Mouse (Mus musculus): Measurements from ENCODE around the gene Tctn1. TPM values are rescaled to one million over a fixed set of nuclear protein-coding genes. Genes with fewer than 3 reads are reported as not detected.

Tctn1 gene
- polyA plus RNA-seq, 1 experiment from 2014 or later, result 6.2 TPM

- H3K36me3 ChIP-seq (ENCODE audit: control insufficient read depth, insufficient read depth, low read length), result peaks cover 7% of the 10 kb centered on the region
- no peak for ATAC-seq (ENCODE audit: low FRiP score, low TSS enrichment)
- no peak overlapping the region for H3K9ac ChIP-seq (replicated peaks; ENCODE audit: low read length)
- no peak for DNase-seq
- H3K4me2 ChIP-seq (ENCODE audit: low read length), result no peak overlapping the region
- H3K4me3 ChIP-seq (replicated peaks; ENCODE audit: low read depth, low read length), result no peak overlapping the region
- no peaks in the 10 kb centered on the region for H3K27me3 ChIP-seq (ENCODE audit: control insufficient read depth, insufficient read depth, low read length)
- WGBS, result 92% methylated on average over 7 of the region's 7 CpGs
- no peak overlapping the region for H3K27ac ChIP-seq (replicated peaks; ENCODE audit: low read depth, low read length)
- H3K4me1 ChIP-seq (ENCODE audit: control insufficient read depth, insufficient read depth, low read length), result 0 out of 2 replicates have a peak, but pooled peaks cover 4% of the 10 kb centered on the region
- no peaks in the 10 kb centered on the region for H3K9me3 ChIP-seq (ENCODE audit: control insufficient read depth, low read length)
Measured at GRCm38 (mm10) chr5:122303937-122304336, 39.7 kb upstream of the Tctn1 start.

- 73% methylated on average over 17 of the region's 17 CpGs for WGBS
- Histone ChIP-seq H3K4me2 (ENCODE audit: low read length) (no peak overlapping the region), H3K36me3 (ENCODE audit: control insufficient read depth, insufficient read depth, low read length) (no peaks in the 10 kb centered on the region), H3K27me3 (ENCODE audit: control insufficient read depth, insufficient read depth, low read length) (no peaks in the 10 kb centered on the region), H3K4me3 (replicated peaks; ENCODE audit: low read depth, low read length) (no peak overlapping the region), H3K9me3 (ENCODE audit: control insufficient read depth, low read length) (no peaks in the 10 kb centered on the region), H3K4me1 (ENCODE audit: control insufficient read depth, insufficient read depth, low read length) (0 out of 2 replicates have a peak, but pooled peaks cover 4% of the 10 kb centered on the region), H3K9ac (replicated peaks; ENCODE audit: low read length) (no peak overlapping the region), H3K27ac (replicated peaks; ENCODE audit: low read depth, low read length) (0 out of 2 replicates have a peak overlapping the region, but pooled peaks have one; percentile 3)
- no peak for ATAC-seq (ENCODE audit: low FRiP score, low TSS enrichment)
- DNase-seq, result no peak
Measured at GRCm38 (mm10) chr5:122302810-122303745, 38.8 kb upstream of the Tctn1 start.

- Histone ChIP-seq H3K4me3 (replicated peaks; ENCODE audit: low read depth, low read length) (no peak overlapping the region), H3K27ac (replicated peaks; ENCODE audit: low read depth, low read length) (no peak overlapping the region), H3K27me3 (ENCODE audit: control insufficient read depth, insufficient read depth, low read length) (no peaks in the 10 kb centered on the region), H3K4me1 (ENCODE audit: control insufficient read depth, insufficient read depth, low read length) (peaks cover 8% of the 10 kb centered on the region; the same call in 1 of the 2 replicates), H3K9me3 (ENCODE audit: control insufficient read depth, low read length) (no peaks in the 10 kb centered on the region), H3K36me3 (ENCODE audit: control insufficient read depth, insufficient read depth, low read length) (no peaks in the 10 kb centered on the region), H3K9ac (replicated peaks; ENCODE audit: low read length) (no peak overlapping the region), H3K4me2 (ENCODE audit: low read length) (no peak overlapping the region)
- 88% methylated on average over 6 of the region's 6 CpGs for WGBS
- ATAC-seq (ENCODE audit: low FRiP score, low TSS enrichment) (no peak), DNase-seq (no peak)
Measured at GRCm38 (mm10) chr5:122300071-122300518, 35.8 kb upstream of the Tctn1 start.

GRCm38 (mm10) chr5:122295113-122295935 is 31.1 kb upstream of the Tctn1 start:
- Histone ChIP-seq H3K27me3 (ENCODE audit: control insufficient read depth, insufficient read depth, low read length) (no peaks in the 10 kb centered on the region), H3K4me1 (ENCODE audit: control insufficient read depth, insufficient read depth, low read length) (peaks cover 25% of the 10 kb centered on the region), H3K9me3 (ENCODE audit: control insufficient read depth, low read length) (no peaks in the 10 kb centered on the region), H3K27ac (replicated peaks; ENCODE audit: low read depth, low read length) (peak overlapping the region; percentile 41; the same call in 1 of the 2 replicates), H3K36me3 (ENCODE audit: control insufficient read depth, insufficient read depth, low read length) (no peaks in the 10 kb centered on the region), H3K4me3 (replicated peaks; ENCODE audit: low read depth, low read length) (no peak overlapping the region), H3K9ac (replicated peaks; ENCODE audit: low read length) (no peak overlapping the region; the same call in 1 of the 2 replicates), H3K4me2 (ENCODE audit: low read length) (no peak overlapping the region)
- ATAC-seq (ENCODE audit: low FRiP score, low TSS enrichment) (no peak), DNase-seq (no peak)
- 69% methylated on average over 14 of the region's 14 CpGs for WGBS

- Histone ChIP-seq H3K36me3 (ENCODE audit: control insufficient read depth, insufficient read depth, low read length) (no peaks in the 10 kb centered on the region), H3K27ac (replicated peaks; ENCODE audit: low read depth, low read length) (peak overlapping the region; percentile 28), H3K4me1 (ENCODE audit: control insufficient read depth, insufficient read depth, low read length) (peaks cover 25% of the 10 kb centered on the region), H3K9ac (replicated peaks; ENCODE audit: low read length) (no peak overlapping the region), H3K4me2 (ENCODE audit: low read length) (no peak overlapping the region), H3K4me3 (replicated peaks; ENCODE audit: low read depth, low read length) (no peak overlapping the region), H3K9me3 (ENCODE audit: control insufficient read depth, low read length) (no peaks in the 10 kb centered on the region; the same call in 1 of the 2 replicates), H3K27me3 (ENCODE audit: control insufficient read depth, insufficient read depth, low read length) (no peaks in the 10 kb centered on the region)
- DNase-seq, result no peak
- no peak for ATAC-seq (ENCODE audit: low FRiP score, low TSS enrichment)
- 34% methylated on average over 3 of the region's 3 CpGs for WGBS
Measured at GRCm38 (mm10) chr5:122294219-122294735, 30.0 kb upstream of the Tctn1 start.

GRCm38 (mm10) chr5:122293131-122293530 is 28.9 kb upstream of the Tctn1 start:
- no peak overlapping the region for H3K27ac ChIP-seq (replicated peaks; ENCODE audit: low read depth, low read length)
- no peak overlapping the region for H3K4me3 ChIP-seq (replicated peaks; ENCODE audit: low read depth, low read length)
- DNase-seq (no peak), ATAC-seq (ENCODE audit: low FRiP score, low TSS enrichment) (no peak)
- no peak overlapping the region for H3K9ac ChIP-seq (replicated peaks; ENCODE audit: low read length)
- peaks cover 25% of the 10 kb centered on the region for H3K4me1 ChIP-seq (ENCODE audit: control insufficient read depth, insufficient read depth, low read length)
- H3K9me3 ChIP-seq (ENCODE audit: control insufficient read depth, low read length), result no peaks in the 10 kb centered on the region; the same call in 1 of the 2 replicates
- WGBS, result 87% methylated on average over 6 of the region's 6 CpGs
- no peaks in the 10 kb centered on the region for H3K36me3 ChIP-seq (ENCODE audit: control insufficient read depth, insufficient read depth, low read length)
- no peaks in the 10 kb centered on the region for H3K27me3 ChIP-seq (ENCODE audit: control insufficient read depth, insufficient read depth, low read length)
- no peak overlapping the region for H3K4me2 ChIP-seq (ENCODE audit: low read length)

DNA sequence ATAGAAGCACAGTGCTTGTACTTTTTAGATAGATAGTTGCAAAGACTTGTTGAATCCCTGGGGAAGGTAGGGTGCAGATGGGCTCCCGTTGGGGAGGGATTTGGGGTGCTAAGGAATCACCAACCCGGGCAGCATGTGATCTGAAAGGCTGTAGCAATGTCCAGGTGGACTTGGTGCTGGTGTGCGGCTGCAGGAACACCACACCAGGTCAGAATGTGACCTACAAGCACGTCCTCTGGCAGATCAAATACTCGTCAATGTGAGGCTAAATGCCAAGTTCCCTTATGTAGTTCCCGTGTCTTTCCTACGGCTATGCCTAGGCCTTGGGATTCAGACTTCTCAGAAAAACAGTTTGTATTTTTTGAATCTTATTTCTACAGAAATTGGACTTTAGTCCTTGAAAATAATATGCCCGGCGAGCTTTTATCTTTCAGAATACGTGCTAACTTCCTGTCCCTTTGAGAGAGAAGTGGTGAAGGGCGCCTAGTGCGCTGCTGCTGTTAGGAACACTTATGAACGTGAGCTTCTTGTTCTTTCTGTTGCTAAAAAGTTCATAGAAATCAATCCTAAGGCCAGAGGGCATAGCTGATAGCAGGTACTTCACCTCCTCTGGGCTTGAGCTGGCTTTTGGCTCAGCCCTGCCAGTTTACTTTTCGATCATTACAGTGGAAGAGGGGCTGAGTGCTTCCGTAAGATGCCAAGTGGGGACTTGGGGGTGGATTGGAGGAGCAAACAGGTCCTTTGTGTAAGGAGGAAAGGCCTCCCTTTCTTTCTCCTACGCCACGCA is 27.5 kb upstream of the Tctn1 start:
- DNase-seq, result no peak
- Histone ChIP-seq H3K27me3 (ENCODE audit: control insufficient read depth, insufficient read depth, low read length) (no peaks in the 10 kb centered on the region), H3K27ac (replicated peaks; ENCODE audit: low read depth, low read length) (no peak overlapping the region), H3K4me1 (ENCODE audit: control insufficient read depth, insufficient read depth, low read length) (peaks cover 28% of the 10 kb centered on the region), H3K4me2 (ENCODE audit: low read length) (no peak overlapping the region), H3K9ac (replicated peaks; ENCODE audit: low read length) (no peak overlapping the region), H3K9me3 (ENCODE audit: control insufficient read depth, low read length) (no peaks in the 10 kb centered on the region; the same call in 1 of the 2 replicates), H3K36me3 (ENCODE audit: control insufficient read depth, insufficient read depth, low read length) (no peaks in the 10 kb centered on the region), H3K4me3 (replicated peaks; ENCODE audit: low read depth, low read length) (no peak overlapping the region)
- 77% methylated on average over 17 of the region's 17 CpGs for WGBS
- no peak for ATAC-seq (ENCODE audit: low FRiP score, low TSS enrichment)

DNA sequence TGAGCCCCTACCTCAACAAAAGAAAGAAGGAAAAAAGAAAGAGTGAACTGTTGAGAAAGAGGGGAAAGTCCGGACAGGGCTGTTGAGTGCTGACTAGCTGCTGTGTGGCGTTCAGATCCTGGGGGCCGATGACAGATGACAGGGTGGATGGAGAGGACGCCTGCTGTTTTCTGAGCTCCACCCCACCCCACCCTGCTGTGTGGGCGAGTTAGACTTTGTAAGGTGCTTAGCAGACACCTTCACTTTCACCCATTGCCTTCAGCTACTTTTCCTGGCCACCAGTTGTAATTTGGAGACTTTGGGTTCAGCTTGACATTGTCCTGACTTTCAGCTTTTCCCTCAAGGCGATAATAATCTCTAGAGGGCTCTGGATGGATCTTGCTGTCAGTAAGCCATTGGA is 26.9 kb upstream of the Tctn1 start:
- H3K4me2 ChIP-seq (ENCODE audit: low read length), result no peak overlapping the region
- DNase-seq, result no peak
- WGBS, result 67% methylated on average over 6 of the region's 6 CpGs
- H3K4me1 ChIP-seq (ENCODE audit: control insufficient read depth, insufficient read depth, low read length), result peaks cover 31% of the 10 kb centered on the region
- no peak for ATAC-seq (ENCODE audit: low FRiP score, low TSS enrichment)
- H3K4me3 ChIP-seq (replicated peaks; ENCODE audit: low read depth, low read length), result no peak overlapping the region
- H3K9me3 ChIP-seq (ENCODE audit: control insufficient read depth, low read length), result no peaks in the 10 kb centered on the region; the same call in 1 of the 2 replicates
- H3K27me3 ChIP-seq (ENCODE audit: control insufficient read depth, insufficient read depth, low read length), result no peaks in the 10 kb centered on the region
- no peaks in the 10 kb centered on the region for H3K36me3 ChIP-seq (ENCODE audit: control insufficient read depth, insufficient read depth, low read length)
- no peak overlapping the region for H3K9ac ChIP-seq (replicated peaks; ENCODE audit: low read length)
- no peak overlapping the region for H3K27ac ChIP-seq (replicated peaks; ENCODE audit: low read depth, low read length)

All from midbrain, embryonic 14.5 days (tissue).